Mouse (Mus musculus) liver, embryonic 14.5 days (tissue): ENCODE data around the gene Pced1b. TPM values are rescaled to one million over a fixed set of nuclear protein-coding genes. Genes with fewer than 3 reads are reported as not detected.
A peak's percentile ranks its signal among the peaks of the same experiment; 100 is the strongest.
"Not testable (repeated sequence)": the region's sequence is repeated elsewhere in the genome, so short reads cannot be mapped to it uniquely, and the experiment has no call there.

ENCODE experiments used
- ATAC-seq: fragments of 200-750 bp; cut with Nextera tagmentation; 2 replicates; pipeline ENCODE4 v1.8.0; 2017; ENCODE audit warnings: moderate number of reproducible peaks, mild to moderate bottlenecking, moderate library complexity; ENCODE audit not compliant: insufficient read depth
- DNase-seq, 3 experiments: peaks; one replicate each; pipeline ENCODE4 v3.0.0-alpha.2; 2012 to 2013; ENCODE audit warnings: low read depth in 3 of 3, low spot score in 3 of 3
- H3K27ac ChIP-seq: fragments of 300-500 bp; sonication (generic); 2 replicates; pipeline ENCODE4 v1.5.1; 2014; ENCODE audit warnings: moderate library complexity, mild to moderate bottlenecking, control low read depth, inconsistent platforms
- H3K27me3 ChIP-seq: fragments of 300-500 bp; sonication (generic); 2 replicates; pipeline ENCODE4 v1.6.1; 2014; ENCODE audit warnings: mild to moderate bottlenecking, low read length, moderate library complexity; ENCODE audit not compliant: control insufficient read depth, insufficient read depth
- H3K36me3 ChIP-seq: fragments of 300-500 bp; sonication (generic); replicated peaks from 2 replicates; pipeline ENCODE4 v1.6.1; 2014; ENCODE audit warnings: low read depth; ENCODE audit not compliant: control insufficient read depth, insufficient read depth
- H3K4me1 ChIP-seq, 2 experiments: fragments of 200-500 bp in 1 of 2; fragments of 300-500 bp in 1 of 2; sonication (generic) in 1 of 2; replicated peaks; 2 replicates each; pipeline ENCODE4 v1.6.1; 2012 to 2014; ENCODE audit warnings: antibody characterized with exemption in 1 of 2, inconsistent platforms in 1 of 2, low read length in 1 of 2; ENCODE audit not compliant: control insufficient read depth in 2 of 2, insufficient read depth in 2 of 2
- H3K4me2 ChIP-seq: fragments of 300-500 bp; sonication (generic); 2 replicates; pipeline ENCODE4 v1.6.1; 2014; ENCODE audit warnings: low read depth, mild to moderate bottlenecking, control low read depth, moderate library complexity
- H3K4me3 ChIP-seq, 2 experiments: fragments of 200-500 bp in 1 of 2; fragments of 300-500 bp in 1 of 2; sonication (generic) in 1 of 2; 2 replicates each; pipeline ENCODE4 v1.5.1; 2012 to 2014; ENCODE audit warnings: low read depth in 2 of 2, low read length in 2 of 2, mild to moderate bottlenecking in 2 of 2, control low read depth in 1 of 2, inconsistent platforms in 1 of 2, moderate library complexity in 1 of 2; ENCODE audit not compliant: insufficient read depth in 1 of 2
- H3K9ac ChIP-seq: fragments of 300-500 bp; sonication (generic); replicated peaks from 2 replicates; pipeline ENCODE4 v1.6.1; 2014; ENCODE audit warnings: mild to moderate bottlenecking, control low read depth, moderate library complexity
- H3K9me3 ChIP-seq: fragments of 300-500 bp; sonication (generic); 2 replicates; pipeline ENCODE4 v1.6.1; 2016; ENCODE audit warnings: low read length, mixed read lengths; ENCODE audit not compliant: control insufficient read depth
- CTCF ChIP-seq: IDR thresholded peaks from 2 replicates; pipeline ENCODE4 v1.5.1; 2016; ENCODE audit warnings: antibody characterized with exemption, low read depth, control low read depth
- EP300 ChIP-seq: IDR thresholded peaks from 2 replicates; pipeline ENCODE4 v1.6.1; 2016; ENCODE audit warnings: antibody characterized with exemption, low read depth
- WGBS: fragments of 180-500 bp; shearing (Covaris S2); extraction: QIAGEN DNeasy Blood & Tissue Kit; methylation state at CpG from one replicate; pipeline ENCODE4 v1.1.7; 2014; ENCODE audit not compliant: insufficient replicate concordance; 5-methylcytosine and 5-hydroxymethylcytosine counted together
- polyA plus RNA-seq, 2 experiments: library from polyadenylated mRNA; depleted of rRNA in 1 of 2; stranded (reverse) in 1 of 2; unstranded in 1 of 2; fragments of >200 nt; fragmentation: Nextera tagmentation in 1 of 2; extraction: Ambion mirVana in 1 of 2; gene quantifications; 2 replicates each; pipeline versions ENCODE4 v1.2.1 to v1.2.3; 2012 to 2014

Gene Pced1b
- polyA plus RNA-seq, 2 experiments = 5.7 to 8.2 TPM

- DNase-seq (peak; percentile 64 to 70 (median 66)), ATAC-seq (peak; percentile 87)
- H3K27ac ChIP-seq = peak overlapping the region; percentile 89
- TF ChIP-seq EP300 (0 out of 2 replicates have a peak, but pooled peaks have one; percentile 7), CTCF (peak; percentile 28; the same call in 1 of the 2 replicates)
- H3K4me2 ChIP-seq = peak overlapping the region; percentile 94
- H3K4me1 ChIP-seq = peaks cover 24 to 36% of the 10 kb centered on the region in 2 experiments
- no peaks in the 10 kb centered on the region; the same call in 1 of the 2 replicates for H3K27me3 ChIP-seq
- peak overlapping the region; percentile 65 to 92 for H3K4me3 ChIP-seq
- H3K9ac ChIP-seq = peak overlapping the region; percentile 89
- 19% methylated on average over 23 of the region's 23 CpGs for WGBS
- no peaks in the 10 kb centered on the region for H3K9me3 ChIP-seq
- H3K36me3 ChIP-seq = no peaks in the 10 kb centered on the region
These were observed 114.2 kb downstream of the Pced1b start for GRCm38 (mm10) chr15:97360842-97361770.

GRCm38 (mm10) chr15:97361771-97362171 lies 114.9 kb downstream of the Pced1b start:
- H3K9ac ChIP-seq = peak overlapping the region; percentile 89
- H3K4me1 ChIP-seq = peaks cover 24 to 36% of the 10 kb centered on the region in 2 experiments
- peak; percentile 69 for TF ChIP-seq CTCF
- no peak for TF ChIP-seq EP300
- H3K27ac ChIP-seq = peak overlapping the region; percentile 89
- 16% methylated on average over 8 of the region's 8 CpGs for WGBS
- no peaks in the 10 kb centered on the region; the same call in 1 of the 2 replicates for H3K27me3 ChIP-seq
- peak overlapping the region; percentile 94 for H3K4me2 ChIP-seq
- H3K4me3 ChIP-seq = peak overlapping the region; percentile 65 to 92
- H3K36me3 ChIP-seq = no peaks in the 10 kb centered on the region
- peak; percentile 50 to 61 (median 57) for DNase-seq
- H3K9me3 ChIP-seq = no peaks in the 10 kb centered on the region
- peak; percentile 75 for ATAC-seq

- not testable (repeated sequence) for H3K9me3 ChIP-seq, ATAC-seq, H3K27ac ChIP-seq, H3K4me3 ChIP-seq, H3K27me3 ChIP-seq, H3K9ac ChIP-seq, H3K36me3 ChIP-seq
- DNase-seq = peak in 1 of 3 experiments; percentile 47
- peak overlapping the region; percentile 8 for H3K4me2 ChIP-seq
- peaks cover 27 to 42% of the 10 kb centered on the region in 2 experiments for H3K4me1 ChIP-seq
- 55% methylated on average over 3 of the region's 3 CpGs for WGBS
These were observed 117.4 kb downstream of the Pced1b start for GRCm38 (mm10) chr15:97364271-97364670.

DNA sequence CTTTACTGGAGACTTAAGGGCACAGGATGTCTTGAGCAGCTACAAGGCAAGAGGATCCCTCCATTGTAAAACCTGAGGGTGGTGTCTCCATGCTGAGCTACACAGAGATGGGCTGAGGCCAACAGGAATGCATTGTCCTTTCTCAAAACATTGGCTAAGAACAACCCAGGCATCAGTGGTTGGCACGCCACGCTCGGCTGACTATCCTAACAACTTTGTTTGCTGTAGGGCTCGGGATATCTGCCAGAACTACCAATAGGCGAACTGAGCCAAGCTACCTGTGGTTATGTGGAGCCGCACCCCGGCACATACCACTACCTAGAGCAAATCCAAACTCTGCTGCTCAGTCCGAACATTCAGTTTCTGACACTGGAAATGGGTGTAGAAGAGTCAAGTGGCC lies 118.1 kb downstream of the Pced1b start:
- no peak for TF ChIP-seq CTCF
- TF ChIP-seq EP300 = no peak
- H3K36me3 ChIP-seq = no peaks in the 10 kb centered on the region
- H3K27ac ChIP-seq = no peak overlapping the region
- ATAC-seq = no peak
- DNase-seq = no peak
- no peaks in the 10 kb centered on the region; the same call in 1 of the 2 replicates for H3K27me3 ChIP-seq
- no peak overlapping the region for H3K4me2 ChIP-seq
- H3K9me3 ChIP-seq = no peaks in the 10 kb centered on the region
- no peak overlapping the region for H3K9ac ChIP-seq
- H3K4me3 ChIP-seq = no peak overlapping the region
- whole genome bisulfite sequencing = 82% methylated on average over 8 of the region's 8 CpGs
- peaks cover 27 to 42% of the 10 kb centered on the region in 2 experiments for H3K4me1 ChIP-seq

DNA sequence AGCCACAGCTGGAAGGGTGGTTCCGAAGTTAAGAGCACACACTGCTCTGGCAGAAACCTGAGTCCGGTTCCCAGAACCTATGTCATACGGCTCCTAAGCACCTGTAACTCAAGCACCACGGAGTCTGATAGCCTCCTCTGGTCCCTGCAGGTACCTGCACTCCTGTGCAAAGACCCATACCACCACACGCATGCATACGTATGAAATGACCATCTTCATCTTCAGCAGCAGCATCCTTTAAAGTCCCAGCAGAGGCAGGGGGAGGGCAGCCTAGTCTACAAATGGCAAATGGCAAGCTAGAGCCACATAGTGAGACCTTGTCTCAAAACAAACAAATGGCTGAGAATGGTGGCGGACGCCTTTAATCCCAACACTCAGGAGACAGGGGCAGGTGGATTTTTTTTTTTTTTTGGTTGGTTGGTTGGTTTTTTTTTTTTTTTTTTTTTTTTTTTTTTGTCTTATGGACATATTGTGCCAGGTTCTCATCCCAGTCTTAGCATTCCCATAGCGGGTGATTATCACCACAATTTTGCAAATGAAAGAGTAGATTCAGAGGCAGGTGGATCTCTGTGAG lies 121.2 kb downstream of the Pced1b start:
- Histone ChIP-seq H3K9ac (no peak overlapping the region), H3K9me3 (no peaks in the 10 kb centered on the region), H3K4me3 (no peak overlapping the region), H3K4me1 (peaks cover 16 to 26% of the 10 kb centered on the region in 2 experiments), H3K4me2 (no peak overlapping the region), H3K27me3 (no peaks in the 10 kb centered on the region), H3K27ac (no peak overlapping the region), H3K36me3 (no peaks in the 10 kb centered on the region)
- ATAC-seq = no peak
- TF ChIP-seq CTCF = no peak
- no peak for TF ChIP-seq EP300
- WGBS = 76% methylated on average over 9 of the region's 9 CpGs
- DNase-seq = no peak
